Mouse (Mus musculus): ENCODE data around the gene Sntg2.

DNA sequence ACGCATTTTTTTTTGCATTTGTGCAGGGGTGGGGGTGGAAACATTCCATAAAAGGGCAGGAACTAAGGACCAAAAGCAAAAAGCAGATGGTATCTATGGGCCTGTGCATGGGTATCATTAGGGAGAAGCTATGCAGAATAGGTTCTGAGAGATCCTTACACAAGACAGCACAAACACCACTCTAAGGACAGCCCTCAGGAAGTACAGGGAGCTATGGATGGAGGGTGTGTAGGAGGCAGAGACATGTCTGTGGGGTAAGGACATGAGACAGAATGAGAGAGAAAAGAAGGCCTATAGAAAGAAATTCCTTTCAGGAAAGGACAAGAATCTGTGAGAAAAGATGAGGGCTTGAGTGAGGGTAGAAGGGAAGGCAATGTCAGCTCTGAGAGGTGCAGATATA, 193.6 kb downstream of the Sntg2 start:
- TF ChIP-seq CTCF (IDR thresholded peaks at IDR 0.05; ENCODE audit: borderline replicate concordance, extremely low read depth, insufficient read depth, insufficient read length) (no peak), POLR2A (IDR thresholded peaks at IDR 0.05; ENCODE audit: borderline replicate concordance, extremely low read depth, insufficient read depth, insufficient read length, poor library complexity, severe bottlenecking) (no peak)

All from brain, embryonic 14.5 days (tissue).